Mouse (Mus musculus) ovary, postnatal 36 days (tissue): ENCODE measurements around the gene Iqgap2.

Source experiments
- DNase-seq: peaks from one replicate; pipeline ENCODE4 v3.0.0; 2022; ENCODE audit warnings: low spot score, mixed read lengths

The Iqgap2 gene

DNA sequence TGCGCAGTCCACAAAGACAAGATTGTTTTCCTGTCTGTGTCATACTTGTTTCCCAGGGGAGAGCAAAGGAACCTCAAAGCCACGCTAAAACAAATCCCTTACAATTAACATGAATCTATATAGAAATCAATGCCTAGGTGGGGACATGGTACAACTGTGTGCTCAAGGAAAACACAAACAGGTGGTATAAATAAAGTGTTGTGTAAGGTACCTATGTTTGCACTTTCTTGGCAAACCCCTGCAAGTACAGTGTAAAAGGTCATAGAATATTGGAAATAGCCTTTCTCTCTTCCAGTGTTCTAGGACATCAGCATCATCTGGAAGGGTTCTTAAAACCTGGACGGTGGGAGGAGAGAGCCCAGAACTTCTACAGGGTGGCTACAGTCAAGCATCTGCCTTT lies 7.3 kb downstream of the Iqgap2 start:
- DNase-seq: no peak

DNA sequence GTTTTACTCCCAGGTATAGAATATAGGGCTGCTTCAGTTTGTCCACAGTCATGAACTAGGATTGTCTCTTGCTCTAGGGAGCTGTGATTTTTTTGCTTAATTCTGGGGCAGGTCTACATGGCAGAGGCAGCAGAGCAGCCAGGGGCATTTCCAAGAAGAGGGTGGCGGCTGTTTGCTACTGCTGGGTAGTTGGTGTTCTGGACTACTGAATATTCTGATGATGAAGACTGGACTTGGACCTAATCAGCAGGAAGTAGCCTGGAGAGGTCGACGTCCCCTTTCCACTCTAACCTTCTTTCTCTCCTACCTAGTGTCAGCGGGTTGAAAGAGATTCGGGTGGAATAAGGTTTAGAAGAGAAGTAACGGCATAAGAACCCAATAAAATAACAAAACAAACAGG lies 9.7 kb downstream of the Iqgap2 start:
- DNase-seq: no peak

DNA sequence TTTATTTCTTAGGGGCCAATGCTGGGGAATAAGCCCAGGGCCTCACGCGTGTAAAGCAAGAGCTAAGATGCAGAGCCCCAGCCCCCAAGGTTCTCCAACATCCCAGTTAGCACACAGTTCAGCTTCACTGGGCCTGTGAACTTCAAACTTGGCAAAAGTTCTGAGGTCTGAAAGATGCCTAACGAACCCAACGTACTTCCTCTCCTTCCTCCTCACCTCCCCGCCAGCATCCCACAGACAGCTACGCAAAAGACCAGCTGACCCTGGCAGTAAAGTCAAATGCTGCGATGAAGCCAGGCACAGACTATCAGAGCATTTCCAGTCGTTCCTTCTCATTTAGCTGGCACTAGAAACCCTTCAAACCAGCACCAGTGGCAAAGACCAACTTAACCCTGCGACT lies 10.3 kb downstream of the Iqgap2 start:
- DNase-seq: no peak

DNA sequence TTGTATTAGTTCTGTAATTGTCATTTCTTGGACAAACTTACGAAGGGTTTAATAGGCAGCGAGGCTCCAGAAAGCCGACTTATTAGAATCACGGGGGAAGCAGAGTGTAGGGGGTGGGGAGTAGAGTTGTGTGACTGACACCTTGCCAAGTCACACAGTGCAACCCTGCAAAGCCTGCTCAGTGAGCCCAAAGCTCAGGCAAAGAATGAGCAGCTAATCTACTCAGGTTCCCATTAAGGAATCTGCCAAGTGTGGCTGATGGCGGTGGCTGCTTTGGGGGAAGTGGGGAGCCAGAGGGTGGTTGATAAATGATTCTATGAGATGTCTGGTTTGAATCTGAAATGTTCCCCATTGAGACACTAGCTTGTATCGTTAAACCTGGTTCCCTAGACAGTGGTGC lies 11.1 kb downstream of the Iqgap2 start:
- DNase-seq: no peak

DNA sequence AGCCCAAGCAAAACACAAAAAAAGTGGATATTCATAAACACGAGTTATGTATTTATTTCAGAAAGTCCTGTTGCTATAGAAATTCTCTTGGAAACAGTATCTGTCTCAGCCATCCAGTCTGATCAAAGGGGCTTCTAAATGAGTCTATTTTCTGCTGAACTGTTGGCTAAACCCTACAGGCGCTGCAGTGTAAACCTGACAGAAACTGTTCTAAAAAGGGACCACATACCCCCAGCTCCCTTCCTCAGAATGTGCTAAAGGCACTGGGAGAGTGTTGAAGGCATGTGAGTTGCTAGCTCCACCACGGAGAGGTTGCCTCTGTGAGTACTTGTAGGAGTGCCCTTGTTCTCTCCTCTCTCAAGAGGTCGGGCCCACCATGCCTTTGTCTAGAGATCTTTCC lies 19.7 kb downstream of the Iqgap2 start:
- no peak for DNase-seq

DNA sequence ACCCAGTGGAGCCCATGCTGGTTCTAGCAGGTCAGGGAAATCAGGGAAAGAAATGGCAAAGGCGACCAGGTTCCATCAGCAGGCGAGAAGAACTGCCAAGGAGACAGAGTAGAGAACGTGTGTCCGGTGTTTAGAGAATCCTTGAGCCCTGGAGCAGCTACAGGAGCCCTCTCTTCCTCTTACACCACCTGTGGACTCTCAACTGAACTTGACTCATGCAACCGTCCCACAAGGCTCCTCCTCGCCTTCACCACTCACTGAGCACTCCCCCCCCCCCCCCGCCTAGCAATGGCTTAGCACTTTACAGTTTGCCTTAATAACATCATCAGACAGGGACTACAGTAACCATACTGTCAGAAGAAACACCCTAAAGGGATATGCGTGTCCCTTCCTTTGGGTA lies 21.1 kb downstream of the Iqgap2 start:
- no peak for DNase-seq

DNA sequence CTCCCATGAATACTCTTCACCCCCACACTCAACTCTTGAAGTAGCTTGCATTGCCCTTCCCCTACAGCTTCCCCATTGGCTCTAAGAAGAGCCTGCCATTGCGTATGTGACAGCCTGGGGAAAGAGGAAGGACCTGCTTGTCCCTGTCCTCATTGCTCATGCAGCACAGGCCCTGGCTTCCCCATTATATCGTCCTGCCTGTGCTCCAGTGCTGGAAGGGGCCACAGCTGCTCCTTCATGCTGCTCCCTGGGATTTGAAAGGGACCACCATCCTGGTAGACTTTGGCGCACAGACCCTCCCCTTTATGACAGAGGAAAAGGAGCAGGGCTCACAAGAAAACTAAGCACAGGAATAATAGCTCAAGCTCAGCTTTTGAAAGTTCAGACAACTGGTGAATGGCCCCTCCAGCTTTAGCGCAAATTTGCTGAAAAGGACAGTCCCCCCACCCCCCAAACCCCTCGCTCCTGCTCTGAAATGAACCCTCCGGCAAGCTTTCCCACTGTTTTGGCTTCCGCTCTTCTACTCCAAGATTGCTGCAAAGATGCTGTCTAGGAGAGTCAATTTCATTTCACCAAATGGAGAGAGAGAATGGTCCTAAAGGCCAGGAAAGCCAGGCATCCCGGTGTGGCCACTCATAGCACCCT lies 22.7 kb downstream of the Iqgap2 start:
- DNase-seq: no peak

DNA sequence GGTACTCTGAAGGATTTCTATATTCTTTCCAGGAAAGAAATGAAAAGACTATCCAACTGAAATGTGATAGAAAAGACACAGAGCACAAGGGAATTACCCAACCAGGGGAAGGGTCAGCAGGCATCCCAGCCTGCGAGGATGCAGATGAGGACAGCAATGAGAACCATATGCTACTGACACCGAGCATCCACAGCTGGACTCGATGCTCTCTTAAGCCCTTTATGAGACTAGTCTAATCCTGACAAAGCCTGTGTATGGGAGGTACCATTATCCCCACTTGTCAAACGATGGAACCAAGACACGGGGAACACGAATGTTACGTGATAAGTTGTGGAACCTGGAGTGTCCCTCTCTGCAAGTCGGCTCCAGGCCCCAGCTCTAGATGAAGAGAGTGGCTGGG lies 29.5 kb downstream of the Iqgap2 start:
- DNase-seq: no peak

DNA sequence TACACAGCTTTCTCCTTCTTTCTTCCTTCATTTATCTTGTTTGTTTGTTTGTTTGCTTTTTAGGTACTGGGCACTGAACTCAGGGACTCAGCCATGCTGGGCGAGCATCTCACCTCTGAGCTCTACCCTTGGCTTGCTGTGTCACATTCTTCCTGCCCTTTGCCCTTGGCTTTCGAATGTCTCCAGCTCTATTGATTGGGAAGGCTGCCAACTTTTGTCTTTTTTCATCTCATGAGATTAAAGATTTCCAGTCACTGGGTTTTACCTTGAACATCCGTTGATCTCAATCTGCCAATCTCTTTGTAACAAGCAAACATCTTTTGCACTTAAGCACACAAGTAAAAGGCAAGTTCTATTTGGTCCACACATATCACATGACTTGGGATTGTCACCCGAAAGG lies 32.5 kb downstream of the Iqgap2 start:
- no peak for DNase-seq

DNA sequence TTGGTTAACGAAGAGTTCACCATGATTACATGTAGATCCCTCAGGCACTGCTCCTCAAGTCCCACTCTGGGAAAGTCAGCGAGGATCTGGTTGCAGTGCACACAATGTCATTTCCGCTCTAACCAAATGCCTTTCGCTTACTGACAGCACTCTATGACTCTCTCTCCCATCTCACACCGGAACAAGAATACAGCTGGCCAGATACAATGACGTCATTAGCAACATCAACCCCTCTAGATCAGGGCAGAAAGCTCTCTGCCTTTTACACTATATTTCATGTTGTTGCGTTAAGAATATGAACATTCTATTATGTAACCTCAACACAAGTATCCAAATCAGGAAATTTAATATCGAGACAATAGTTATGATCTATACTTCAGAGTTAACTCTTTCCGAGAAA lies 32.9 kb downstream of the Iqgap2 start:
- DNase-seq: no peak

DNA sequence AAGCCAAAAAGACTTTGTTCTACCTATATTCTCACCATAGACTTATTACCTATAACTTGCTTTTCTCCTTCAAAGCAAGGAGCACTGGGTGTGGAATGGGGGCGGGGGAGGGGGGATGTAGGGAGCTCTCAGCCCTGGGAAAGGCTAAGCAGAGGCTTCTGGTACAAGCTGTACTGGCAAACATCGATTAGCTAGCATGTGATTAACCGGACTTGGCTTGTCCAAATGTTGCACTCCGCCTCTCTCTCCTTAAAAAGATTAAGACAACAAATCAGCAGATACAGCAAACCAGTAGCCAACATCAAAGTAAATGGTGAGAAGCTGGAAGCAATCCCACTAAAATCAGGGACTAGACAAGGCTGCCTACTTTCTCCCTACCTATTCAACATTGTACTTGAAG lies 36.2 kb downstream of the Iqgap2 start:
- no peak for DNase-seq

DNA sequence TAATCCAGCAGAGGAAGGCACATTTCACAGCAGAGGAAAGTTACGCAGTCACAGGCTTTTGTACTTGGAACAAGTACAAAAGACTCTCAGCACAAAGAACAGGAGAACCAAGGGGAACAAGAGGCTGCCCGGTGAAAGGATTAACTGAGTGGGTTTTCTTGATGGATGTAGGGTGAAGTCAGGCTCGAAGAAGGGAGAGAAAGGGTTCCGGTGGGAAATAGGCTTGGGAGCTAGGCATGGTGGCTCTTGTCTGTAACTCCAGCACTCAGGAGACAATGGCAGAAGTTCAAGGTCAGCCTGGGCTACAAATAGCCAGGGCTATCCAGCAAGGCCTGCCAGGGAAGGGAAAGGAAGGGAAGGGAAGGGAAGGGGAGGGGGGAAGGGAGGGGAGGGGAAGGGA lies 40.1 kb downstream of the Iqgap2 start:
- DNase-seq: no peak

DNA sequence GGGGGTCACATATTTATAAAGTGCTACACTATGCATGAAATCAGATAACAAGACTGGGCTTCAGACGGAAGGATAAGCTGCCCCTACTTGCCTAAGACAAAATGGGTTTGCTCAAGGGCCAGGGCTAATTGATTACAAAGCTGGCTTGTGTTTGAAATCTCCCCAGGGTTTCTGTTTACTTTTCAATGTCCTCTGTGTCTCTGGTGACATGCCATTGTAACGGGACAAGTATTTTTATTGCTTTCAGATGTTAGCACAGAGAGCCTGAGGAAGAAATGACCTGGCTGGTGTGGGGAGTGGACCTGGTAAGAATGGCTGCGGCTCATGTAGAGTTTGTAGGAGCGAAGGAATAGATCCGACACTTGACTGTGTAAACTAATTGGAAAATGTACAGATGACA lies 41.3 kb downstream of the Iqgap2 start:
- DNase-seq: no peak

DNA sequence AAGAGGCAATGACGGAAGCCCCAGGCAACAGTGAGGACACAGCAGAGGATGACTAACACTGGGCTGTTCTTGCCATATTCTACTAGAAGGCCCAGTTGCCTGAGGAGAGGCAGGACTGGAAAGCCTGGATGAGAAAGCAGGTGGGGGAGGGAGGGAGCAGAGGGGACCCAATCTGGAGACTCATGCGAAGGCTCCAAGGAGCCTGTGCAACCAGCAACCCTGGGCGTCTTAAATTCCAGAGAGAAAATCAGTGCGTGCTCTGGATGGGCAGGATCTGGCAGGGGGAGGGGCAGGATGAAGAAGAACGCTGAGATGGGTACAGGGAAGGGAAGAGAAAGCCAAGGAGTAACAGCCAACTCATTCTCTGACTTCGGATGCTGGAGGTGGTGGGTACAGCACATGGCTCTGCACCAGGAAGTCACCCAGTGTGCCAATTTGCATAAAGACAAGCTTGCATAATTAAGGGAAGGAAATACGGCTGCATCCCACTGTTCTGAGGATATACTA lies 42.2 kb downstream of the Iqgap2 start:
- DNase-seq: no peak

DNA sequence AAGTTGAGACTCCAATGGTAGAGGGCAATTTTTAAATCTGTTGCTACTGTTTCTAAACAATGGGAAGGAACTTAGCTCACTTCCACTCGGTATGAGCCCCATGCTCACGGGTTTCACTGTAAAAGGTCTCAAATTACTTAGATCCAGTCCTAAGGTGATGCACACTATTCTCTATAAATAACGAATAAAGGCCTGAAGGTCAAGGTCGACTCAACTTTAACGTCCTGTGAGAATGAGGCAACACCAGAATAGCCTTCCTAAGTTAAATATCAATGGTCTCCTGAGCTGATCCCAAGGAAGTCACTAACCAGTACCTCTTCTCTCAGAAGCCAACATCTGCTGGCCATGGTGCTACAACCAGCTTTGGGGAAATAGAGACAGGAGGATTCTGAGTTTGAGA lies 45.4 kb downstream of the Iqgap2 start:
- DNase-seq: no peak

DNA sequence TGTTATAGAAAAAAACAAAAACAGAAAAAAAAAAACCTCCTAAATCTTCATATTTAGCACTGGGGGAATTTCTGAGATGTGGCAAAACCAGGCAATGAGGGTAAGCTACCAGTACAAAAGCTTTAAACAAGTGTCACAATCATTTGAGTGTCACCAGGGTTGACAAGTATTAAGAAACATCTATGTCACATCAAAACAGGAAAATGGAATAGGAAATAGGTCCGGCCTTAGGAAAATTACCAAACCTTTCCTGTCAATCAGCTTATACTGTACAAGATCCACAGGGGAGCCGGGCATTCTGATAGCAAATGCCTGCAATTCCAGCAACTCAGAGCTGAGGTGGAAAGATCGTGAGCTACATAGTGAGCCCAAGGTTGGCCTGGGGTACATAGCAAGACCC lies 46.8 kb downstream of the Iqgap2 start:
- no peak for DNase-seq

DNA sequence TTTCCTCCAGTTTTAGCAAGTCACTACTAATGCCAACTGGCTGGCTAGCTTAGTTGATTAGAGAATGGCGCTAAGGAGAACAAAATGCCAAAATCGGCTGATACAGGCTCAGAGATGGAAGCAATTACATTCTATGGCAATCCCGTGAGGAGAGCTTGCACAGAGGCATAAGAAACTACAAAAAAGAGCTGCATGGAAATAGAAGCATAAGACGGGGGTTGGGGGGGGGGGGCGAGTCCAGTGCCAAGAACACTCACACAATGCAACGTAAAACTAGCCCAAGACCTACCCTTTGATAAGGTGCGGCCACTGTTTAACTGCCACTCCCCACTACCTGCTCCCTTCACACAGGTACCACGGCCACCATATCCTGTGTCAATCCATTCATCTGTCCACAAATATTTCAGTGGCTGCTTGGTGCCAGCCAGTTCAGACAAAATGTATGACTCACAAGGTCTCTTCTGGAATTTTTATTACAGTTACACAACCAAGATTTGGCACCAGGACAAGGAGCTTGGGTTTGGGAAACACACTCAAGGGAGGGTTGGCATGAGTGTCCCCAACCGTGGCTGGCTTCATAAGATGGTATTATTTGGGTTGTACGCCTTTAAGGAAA lies 48.2 kb downstream of the Iqgap2 start:
- DNase-seq: no peak

DNA sequence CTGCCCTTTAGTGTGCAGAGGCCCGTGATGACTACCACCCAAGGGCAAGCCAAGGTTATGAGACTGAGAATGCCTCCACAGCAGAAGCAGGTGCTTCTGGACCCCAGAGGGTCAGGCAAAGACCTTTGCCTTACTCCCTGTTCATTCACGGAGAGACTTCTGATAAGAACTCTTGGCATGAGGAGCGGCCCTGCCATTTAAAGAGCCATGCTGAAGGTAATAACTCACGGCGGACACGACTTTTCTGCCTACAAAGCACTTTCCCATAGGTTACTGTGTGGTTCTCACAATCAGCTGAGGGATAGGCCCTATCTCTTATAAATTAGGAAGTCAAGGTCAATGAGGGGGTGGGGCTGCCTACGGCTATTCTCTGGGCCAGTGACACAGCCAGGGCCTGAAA lies 48.9 kb downstream of the Iqgap2 start:
- no peak for DNase-seq

DNA sequence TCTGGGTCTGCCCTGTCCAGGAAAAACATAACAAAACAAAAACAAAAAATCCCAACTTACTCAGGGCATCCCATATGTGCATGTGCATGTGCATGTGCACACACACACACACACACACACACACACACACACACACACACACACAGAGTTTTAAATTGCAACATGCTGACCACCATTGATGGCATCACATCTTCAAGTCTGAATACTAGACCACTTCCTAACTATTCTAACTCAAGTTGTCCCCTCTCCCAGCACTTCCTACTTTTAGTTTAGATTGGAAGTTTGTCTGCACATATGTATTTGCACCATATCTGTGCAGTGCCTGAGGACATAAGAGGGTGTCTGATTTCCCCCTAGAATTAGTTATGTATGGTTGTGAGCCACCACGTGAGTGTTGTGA lies 49.8 kb downstream of the Iqgap2 start:
- no peak for DNase-seq

DNA sequence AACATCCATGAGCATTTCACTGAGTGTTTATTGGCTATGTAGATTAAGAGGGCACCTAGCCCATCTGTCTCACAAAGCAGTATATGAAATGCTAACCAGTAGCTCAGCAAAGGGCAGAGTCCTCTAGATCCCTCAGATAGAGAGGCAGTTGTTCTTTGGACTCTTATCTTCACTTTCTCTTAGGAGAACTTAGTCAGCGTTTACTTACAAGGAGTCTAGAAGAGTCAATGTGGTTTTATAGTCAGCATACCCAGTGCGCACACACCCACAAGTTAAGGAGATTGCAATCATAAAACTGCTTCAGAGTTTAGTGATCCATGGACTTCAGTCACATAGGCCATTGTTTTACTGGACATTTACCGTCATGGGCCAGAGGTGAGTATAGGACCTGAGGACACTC lies 54.8 kb downstream of the Iqgap2 start:
- no peak for DNase-seq

DNA sequence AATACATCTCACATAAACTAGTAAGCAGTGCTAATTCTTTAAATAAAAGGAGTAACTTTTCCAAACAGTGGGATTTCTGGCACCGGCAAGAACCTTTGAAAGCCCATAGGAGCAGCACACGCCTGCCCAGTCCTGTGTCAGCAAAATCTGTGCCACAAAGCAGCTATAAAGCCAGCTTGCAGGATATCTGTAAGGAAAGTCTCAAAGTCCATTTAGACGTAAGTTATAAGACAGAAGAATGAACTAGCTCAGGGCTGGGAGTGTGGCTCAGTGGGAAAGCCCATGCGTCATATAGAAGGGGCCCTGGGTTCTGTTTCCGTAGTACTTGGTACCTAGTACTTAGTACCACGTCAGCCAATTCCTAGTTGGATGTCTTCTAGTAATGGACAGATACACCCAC lies 58.2 kb downstream of the Iqgap2 start:
- no peak for DNase-seq

DNA sequence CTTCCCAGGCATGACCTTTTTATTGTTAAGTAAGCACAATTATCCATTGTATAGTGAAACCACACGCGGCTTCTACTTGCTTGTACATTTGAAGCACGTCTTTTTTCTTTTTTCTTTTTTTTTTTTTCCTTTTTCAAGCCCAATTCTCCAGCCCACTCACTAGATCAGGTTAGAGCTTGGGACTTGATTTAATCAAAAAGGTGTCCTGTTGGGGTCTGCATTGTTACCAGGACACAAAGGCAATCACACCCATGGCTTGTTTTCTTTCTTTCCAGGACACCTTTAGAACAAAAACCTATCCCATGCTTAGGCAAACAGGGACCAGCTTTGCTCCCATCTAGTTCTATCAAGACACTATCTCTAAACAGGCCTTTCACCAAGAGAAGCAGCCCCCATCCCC lies 59.0 kb downstream of the Iqgap2 start:
- no peak for DNase-seq

DNA sequence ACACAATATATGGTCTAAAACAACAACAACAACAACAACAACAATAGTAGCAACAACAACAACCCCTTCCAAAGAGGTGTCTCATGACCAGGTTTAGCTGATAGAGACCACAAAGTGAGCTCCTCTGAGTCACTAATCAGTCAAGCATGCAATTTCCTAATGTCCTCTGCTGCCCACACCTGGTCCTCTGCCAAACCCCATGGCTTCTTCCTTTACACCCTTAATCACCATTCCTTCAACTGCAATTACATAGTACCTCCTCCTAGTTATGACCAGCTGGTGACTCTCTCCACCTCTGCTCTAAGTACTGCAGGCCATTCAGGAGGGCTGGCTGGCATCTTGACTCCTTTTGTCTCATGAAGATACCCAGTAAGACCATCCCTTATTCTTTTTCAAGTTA lies 60.0 kb downstream of the Iqgap2 start:
- DNase-seq: no peak

DNA sequence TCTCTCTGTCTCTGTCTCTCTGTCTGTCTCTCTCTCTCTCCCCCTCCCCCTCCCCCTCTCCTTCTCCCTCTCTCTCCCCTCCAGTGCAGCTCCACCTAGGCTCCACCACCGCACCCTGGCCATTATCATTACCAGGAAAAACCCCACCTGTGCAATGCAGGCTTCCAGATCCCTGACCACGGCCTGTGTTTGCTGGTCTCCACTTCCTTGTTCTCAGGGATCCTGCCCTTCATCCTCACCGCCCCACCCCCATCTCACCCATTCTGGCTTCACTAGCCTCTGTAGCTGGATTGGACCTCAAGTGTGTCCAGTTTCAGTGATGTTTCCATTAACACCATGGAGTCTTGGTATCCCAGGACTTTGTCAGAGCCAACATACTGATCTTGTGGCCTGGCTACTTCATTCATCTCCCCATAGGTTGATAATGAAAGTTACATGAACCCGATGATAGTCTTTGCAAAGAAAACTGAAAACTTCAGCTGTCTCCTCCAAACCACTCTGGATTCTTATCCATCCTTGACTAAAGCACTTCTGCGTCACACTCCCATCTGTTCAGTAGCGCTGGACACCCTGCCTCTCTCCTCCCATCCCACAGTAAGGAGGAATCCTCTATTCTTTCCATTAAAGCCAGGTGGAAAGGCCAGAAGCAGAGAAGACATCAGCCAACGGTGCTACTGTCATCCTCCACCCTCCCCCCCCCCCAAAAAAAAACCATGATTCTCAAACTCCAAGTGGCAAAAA lies 62.1 kb downstream of the Iqgap2 start:
- no peak for DNase-seq
